Mouse (Mus musculus): ENCODE measurements at regions not wholly inside any gene's neighbourhood (a gene's known extent, or its start where the extent isn't known, plus 50 kb on each side); places are given as distances from the start of the nearest gene placed in this dataset.

DNA sequence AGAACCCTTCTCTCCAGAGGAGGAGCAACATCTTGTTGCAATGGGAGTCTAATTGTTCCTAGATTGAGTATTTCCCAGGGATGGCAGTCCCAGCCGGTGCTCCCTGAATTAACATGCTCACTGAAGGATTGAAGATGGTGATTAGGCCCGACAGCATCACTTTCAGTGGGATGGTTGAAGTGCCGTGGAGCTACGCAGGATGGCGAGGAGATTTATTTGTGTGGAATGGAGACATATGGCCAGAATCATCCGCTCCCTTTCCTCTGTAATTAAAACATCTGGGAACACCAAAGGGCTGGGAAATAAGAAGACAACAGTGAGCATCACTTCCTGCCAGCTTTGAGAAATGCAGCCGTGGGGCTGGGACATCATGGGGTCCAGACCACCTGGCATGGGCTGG lies 512.4 kb downstream of the Dhx35 start:
- Histone ChIP-seq H3K4me3 (no peak overlapping the region), H3K27ac (no peak overlapping the region), H3K36me3 (no peaks in the 10 kb centered on the region), H3K4me1 (peaks cover 7% of the 10 kb centered on the region; the same call in 1 of the 2 replicates), H3K27me3 (no peaks in the 10 kb centered on the region), H3K4me2 (replicated peaks) (no peak overlapping the region), H3K9me3 (no peaks in the 10 kb centered on the region), H3K9ac (no peak overlapping the region)
- ATAC-seq (ENCODE audit: insufficient number of reproducible peaks, insufficient read depth, low FRiP score, low TSS enrichment) = no peak
- 44% methylated on average over 7 of the region's 7 CpGs for WGBS

- 42% methylated on average over 3 of the region's 3 CpGs for WGBS
- Histone ChIP-seq H3K4me1 (no peaks in the 10 kb centered on the region), H3K36me3 (no peaks in the 10 kb centered on the region), H3K27me3 (no peaks in the 10 kb centered on the region), H3K9me3 (no peaks in the 10 kb centered on the region), H3K4me3 (no peak overlapping the region), H3K4me2 (replicated peaks) (no peak overlapping the region), H3K9ac (no peak overlapping the region), H3K27ac (no peak overlapping the region)
- no peak for ATAC-seq (ENCODE audit: insufficient number of reproducible peaks, insufficient read depth, low FRiP score, low TSS enrichment)
Observed at GRCm38 (mm10) chr2:159334711-159335110, 540.1 kb downstream of the Dhx35 start.

DNA sequence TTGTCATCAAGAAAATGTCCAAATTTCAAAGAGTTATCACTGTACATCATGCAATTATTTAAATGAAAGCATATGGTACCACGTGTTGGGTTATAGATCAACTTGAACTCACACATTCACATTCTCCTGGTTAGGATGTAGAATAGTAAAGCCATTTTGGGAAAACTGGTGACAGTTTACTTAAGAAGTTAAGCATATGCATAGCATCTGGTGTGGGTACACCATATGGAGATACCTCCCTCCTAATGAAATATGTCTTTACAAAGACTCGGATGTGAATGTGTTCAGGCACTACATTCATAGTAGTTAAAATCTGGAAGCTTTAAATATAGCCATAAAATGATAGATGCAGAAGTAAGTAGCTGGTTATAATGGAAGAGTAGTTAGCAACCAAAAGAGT lies 542.0 kb downstream of the Dhx35 start:
- Histone ChIP-seq H3K9ac (no peak overlapping the region), H3K27me3 (no peaks in the 10 kb centered on the region), H3K4me3 (no peak overlapping the region), H3K4me2 (replicated peaks) (no peak overlapping the region), H3K4me1 (no peaks in the 10 kb centered on the region), H3K9me3 (no peaks in the 10 kb centered on the region), H3K27ac (no peak overlapping the region), H3K36me3 (no peaks in the 10 kb centered on the region)
- no peak for ATAC-seq (ENCODE audit: insufficient number of reproducible peaks, insufficient read depth, low FRiP score, low TSS enrichment)
- WGBS = 68% methylated on average over 2 of the region's 2 CpGs

- Histone ChIP-seq H3K27me3 (no peaks in the 10 kb centered on the region), H3K4me1 (no peaks in the 10 kb centered on the region), H3K9ac (no peak overlapping the region), H3K27ac (no peak overlapping the region), H3K9me3 (no peaks in the 10 kb centered on the region), H3K4me3 (no peak overlapping the region), H3K4me2 (replicated peaks) (no peak overlapping the region), H3K36me3 (no peaks in the 10 kb centered on the region)
- 70% methylated on average over 5 of the region's 5 CpGs for WGBS
- ATAC-seq (ENCODE audit: insufficient number of reproducible peaks, insufficient read depth, low FRiP score, low TSS enrichment) = no peak
Observed at GRCm38 (mm10) chr2:159343624-159344560, 549.3 kb downstream of the Dhx35 start.

DNA sequence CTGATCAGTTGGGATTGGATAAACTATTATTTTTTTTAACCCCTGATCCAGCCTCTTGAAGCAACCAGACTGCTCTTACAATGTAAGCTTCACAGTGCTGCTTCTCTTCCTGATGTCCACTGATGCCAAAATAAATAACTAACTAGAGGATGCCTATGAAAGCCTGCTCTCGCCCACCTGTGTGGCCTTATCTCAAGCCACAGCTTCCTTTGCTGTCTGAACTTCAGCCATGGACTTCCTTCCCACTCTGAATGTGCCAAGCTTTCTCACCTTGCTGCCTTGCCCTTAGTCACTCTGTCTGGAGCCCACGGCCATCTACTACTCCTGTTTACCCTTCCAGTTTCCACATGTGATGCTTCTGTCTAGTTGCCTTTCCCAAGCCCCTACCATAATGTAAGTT lies 559.6 kb downstream of the Dhx35 start:
- no peak overlapping the region for H3K9ac ChIP-seq
- WGBS = 76% methylated on average over 2 of the region's 2 CpGs
- H3K27me3 ChIP-seq = no peaks in the 10 kb centered on the region
- no peak for ATAC-seq (ENCODE audit: insufficient number of reproducible peaks, insufficient read depth, low FRiP score, low TSS enrichment)
- no peak overlapping the region for H3K4me2 ChIP-seq (replicated peaks)
- H3K4me3 ChIP-seq = no peak overlapping the region
- no peak overlapping the region for H3K27ac ChIP-seq
- no peaks in the 10 kb centered on the region for H3K4me1 ChIP-seq
- H3K9me3 ChIP-seq = no peaks in the 10 kb centered on the region
- no peaks in the 10 kb centered on the region for H3K36me3 ChIP-seq

GRCm38 (mm10) chr2:159356503-159356902 lies 561.9 kb downstream of the Dhx35 start:
- H3K9me3 ChIP-seq = no peaks in the 10 kb centered on the region
- no peak for ATAC-seq (ENCODE audit: insufficient number of reproducible peaks, insufficient read depth, low FRiP score, low TSS enrichment)
- WGBS = 32% methylated on average over 5 of the region's 5 CpGs
- no peaks in the 10 kb centered on the region for H3K27me3 ChIP-seq
- no peak overlapping the region for H3K9ac ChIP-seq
- H3K4me1 ChIP-seq = no peaks in the 10 kb centered on the region
- H3K4me2 ChIP-seq (replicated peaks) = no peak overlapping the region
- H3K36me3 ChIP-seq = no peaks in the 10 kb centered on the region
- H3K4me3 ChIP-seq = no peak overlapping the region
- H3K27ac ChIP-seq = no peak overlapping the region

DNA sequence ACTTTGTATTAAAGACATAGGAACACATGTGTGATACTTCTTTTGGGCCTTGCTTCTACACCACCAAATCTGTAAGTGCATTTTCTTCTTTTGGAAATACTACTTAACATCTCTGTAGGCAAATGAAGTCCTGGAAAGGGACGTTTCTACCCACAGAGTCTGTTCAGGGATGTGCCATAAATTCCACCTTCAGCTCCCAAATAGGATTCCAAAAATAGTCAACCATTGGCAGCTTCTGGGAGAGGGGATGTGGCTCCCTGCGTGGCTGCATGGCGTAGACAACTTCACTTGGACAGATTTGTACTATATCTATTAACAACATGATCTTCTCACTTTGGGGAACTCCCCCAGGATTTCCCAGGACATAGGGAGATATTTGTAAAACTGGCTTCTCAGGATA lies 566.8 kb downstream of the Dhx35 start:
- no peak for ATAC-seq (ENCODE audit: insufficient number of reproducible peaks, insufficient read depth, low FRiP score, low TSS enrichment)
- H3K9ac ChIP-seq = no peak overlapping the region
- H3K27ac ChIP-seq = no peak overlapping the region
- 87% methylated on average over 3 of the region's 3 CpGs for WGBS
- no peaks in the 10 kb centered on the region for H3K4me1 ChIP-seq
- H3K36me3 ChIP-seq = no peaks in the 10 kb centered on the region
- no peaks in the 10 kb centered on the region for H3K9me3 ChIP-seq
- no peak overlapping the region for H3K4me2 ChIP-seq (replicated peaks)
- no peaks in the 10 kb centered on the region for H3K27me3 ChIP-seq
- H3K4me3 ChIP-seq = no peak overlapping the region

- Histone ChIP-seq H3K9ac (no peak overlapping the region), H3K27me3 (0 out of 2 replicates have a peak, but pooled peaks cover under 1% of the 10 kb centered on the region), H3K9me3 (no peaks in the 10 kb centered on the region), H3K27ac (no peak overlapping the region), H3K36me3 (no peaks in the 10 kb centered on the region), H3K4me1 (no peaks in the 10 kb centered on the region), H3K4me3 (no peak overlapping the region), H3K4me2 (replicated peaks) (no peak overlapping the region)
- 67% methylated on average over 10 of the region's 10 CpGs for WGBS
- no peak for ATAC-seq (ENCODE audit: insufficient number of reproducible peaks, insufficient read depth, low FRiP score, low TSS enrichment)
Observed at GRCm38 (mm10) chr2:159392865-159393264, 598.3 kb downstream of the Dhx35 start.

DNA sequence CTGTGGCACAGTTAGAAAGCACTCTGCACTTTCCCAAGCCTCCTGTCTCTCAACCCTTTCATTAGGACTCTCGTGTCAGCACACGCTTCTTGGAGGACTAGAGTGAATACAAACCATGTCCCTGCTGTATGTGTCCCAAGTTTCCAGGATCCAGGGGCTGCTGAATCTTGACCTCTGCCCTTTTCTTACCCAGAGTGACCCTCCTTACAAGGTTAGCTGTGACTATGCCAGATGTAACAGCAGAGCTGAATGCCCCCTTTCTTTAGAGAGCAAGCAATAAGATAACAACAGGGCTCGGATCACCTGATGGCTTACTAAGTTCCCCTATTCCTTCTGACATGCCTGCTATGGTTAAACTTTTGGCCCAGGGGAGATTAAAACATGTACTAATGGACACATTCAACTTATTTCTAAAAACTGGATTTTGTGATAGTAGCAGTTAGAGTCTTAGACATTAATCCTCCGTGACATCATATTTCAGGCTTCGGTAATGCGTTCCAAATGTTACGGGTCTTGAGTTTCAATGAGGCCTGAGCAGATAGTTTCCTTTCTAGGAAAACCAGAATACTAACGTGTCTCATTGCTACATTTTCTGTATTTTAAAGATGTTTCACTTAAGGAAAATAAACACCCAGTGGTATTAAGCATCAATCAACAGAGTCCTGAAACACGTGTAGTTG lies 607.0 kb downstream of the Dhx35 start:
- ATAC-seq (ENCODE audit: insufficient number of reproducible peaks, insufficient read depth, low FRiP score, low TSS enrichment) = no peak
- H3K4me2 ChIP-seq (replicated peaks) = no peak overlapping the region
- H3K4me3 ChIP-seq = no peak overlapping the region
- H3K9me3 ChIP-seq = no peaks in the 10 kb centered on the region
- H3K9ac ChIP-seq = no peak overlapping the region
- peaks cover 19% of the 10 kb centered on the region for H3K4me1 ChIP-seq
- 0 out of 2 replicates have a peak, but pooled peaks cover 4% of the 10 kb centered on the region for H3K27me3 ChIP-seq
- WGBS = 19% methylated on average over 9 of the region's 9 CpGs
- no peak overlapping the region for H3K27ac ChIP-seq
- no peaks in the 10 kb centered on the region for H3K36me3 ChIP-seq

- peaks cover 19% of the 10 kb centered on the region for H3K4me1 ChIP-seq
- 22% methylated on average over 1 of the region's 1 CpGs for WGBS
- no peak for ATAC-seq (ENCODE audit: insufficient number of reproducible peaks, insufficient read depth, low FRiP score, low TSS enrichment)
Observed at GRCm38 (mm10) chr2:159404940-159405339, 610.3 kb downstream of the Dhx35 start.

GRCm38 (mm10) chr2:159414599-159414998 lies 620.0 kb downstream of the Dhx35 start:
- no peak for ATAC-seq (ENCODE audit: insufficient number of reproducible peaks, insufficient read depth, low FRiP score, low TSS enrichment)
- no peaks in the 10 kb centered on the region for H3K9me3 ChIP-seq
- H3K4me3 ChIP-seq = no peak overlapping the region
- H3K4me1 ChIP-seq = no peaks in the 10 kb centered on the region
- no peaks in the 10 kb centered on the region for H3K27me3 ChIP-seq
- no peaks in the 10 kb centered on the region for H3K36me3 ChIP-seq
- H3K4me2 ChIP-seq (replicated peaks) = no peak overlapping the region
- no peak overlapping the region for H3K27ac ChIP-seq
- H3K9ac ChIP-seq = no peak overlapping the region
- WGBS = 44% methylated on average over 1 of the region's 1 CpGs

More at GRCm38 (mm10) chr2:159404940-159405339, 610.3 kb downstream of the Dhx35 start:
- H3K27me3 ChIP-seq = no peaks in the 10 kb centered on the region
- no peak overlapping the region for H3K9ac ChIP-seq
- H3K36me3 ChIP-seq = no peaks in the 10 kb centered on the region
- no peak overlapping the region for H3K27ac ChIP-seq
- no peak overlapping the region for H3K4me3 ChIP-seq
- no peak overlapping the region for H3K4me2 ChIP-seq (replicated peaks)
- no peaks in the 10 kb centered on the region for H3K9me3 ChIP-seq

DNA sequence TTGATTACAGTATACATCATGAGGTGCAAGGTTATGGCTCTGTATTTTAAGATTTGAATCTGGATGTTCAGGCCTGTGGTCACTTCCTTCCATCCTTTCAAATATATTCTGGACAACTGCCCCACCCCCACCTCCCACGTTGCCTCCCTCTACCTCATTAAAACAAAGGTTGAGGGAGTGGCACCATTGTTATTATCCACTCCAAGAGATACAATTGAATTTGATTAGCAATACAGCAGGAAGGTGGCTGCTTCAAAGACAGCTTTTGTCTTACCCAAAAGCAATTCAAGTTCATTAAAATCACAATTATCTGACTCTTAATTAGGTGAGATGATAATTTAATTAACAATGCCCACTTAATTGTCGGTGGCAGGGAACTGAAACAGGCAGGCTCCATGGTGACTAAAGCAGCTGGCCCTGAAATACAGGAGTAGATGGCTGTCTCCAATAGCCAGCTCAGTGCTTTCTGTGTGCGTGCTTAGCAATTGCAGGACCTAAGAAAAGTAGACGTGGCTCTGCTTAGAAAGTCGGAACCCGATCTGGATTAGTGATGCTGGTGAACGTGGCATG lies 623.8 kb downstream of the Dhx35 start:
- Histone ChIP-seq H3K36me3 (no peaks in the 10 kb centered on the region), H3K4me2 (replicated peaks) (no peak overlapping the region), H3K27ac (no peak overlapping the region), H3K9me3 (no peaks in the 10 kb centered on the region), H3K9ac (no peak overlapping the region), H3K4me1 (no peaks in the 10 kb centered on the region), H3K27me3 (no peaks in the 10 kb centered on the region), H3K4me3 (no peak overlapping the region)
- ATAC-seq (ENCODE audit: insufficient number of reproducible peaks, insufficient read depth, low FRiP score, low TSS enrichment) = no peak
- WGBS = 57% methylated on average over 7 of the region's 7 CpGs

Measured in embryonic facial prominence, embryonic 12.5 days (tissue).